Mouse (Mus musculus) bone marrow macrophage, adult 2 months (primary cell): ENCODE results near the gene Srms. TPM values are rescaled to one million over a fixed set of nuclear protein-coding genes. Genes with fewer than 3 reads are reported as not detected.

Source experiments
- H3K27ac ChIP-seq: 2 replicates; pipeline ENCODE4 v1.5.1; 2012; ENCODE audit warnings: low read depth, low read length; ENCODE audit not compliant: insufficient read depth
- H3K4me1 ChIP-seq: 2 replicates; pipeline ENCODE4 v1.6.1; 2012; ENCODE audit warnings: low read length; ENCODE audit not compliant: control insufficient read depth, insufficient read depth
- H3K4me3 ChIP-seq: 2 replicates; pipeline ENCODE4 v1.5.1; 2012; ENCODE audit warnings: mild to moderate bottlenecking, low read length, moderate library complexity; ENCODE audit not compliant: insufficient read depth
- CTCF ChIP-seq: IDR thresholded peaks from 2 replicates; pipeline ENCODE4 v1.5.1; 2012; ENCODE audit warnings: low read depth, mild to moderate bottlenecking, low read length, moderate library complexity
- POLR2A ChIP-seq: IDR thresholded peaks from 2 replicates; pipeline ENCODE4 v1.6.1; 2012; ENCODE audit warnings: mild to moderate bottlenecking, low read depth, low read length, borderline replicate concordance
- polyA plus RNA-seq: library from polyadenylated mRNA; stranded (reverse); fragments of >200 nt; gene quantifications from 2 replicates; pipeline ENCODE4 v1.2.4, GENCODE M21; 2012; ENCODE audit not compliant: missing spikeins, insufficient read depth, insufficient read length

Gene Srms
- polyA plus RNA-seq, 1 experiment = not detected

GRCm38 (mm10) chr2:181178015-181178414 lies 35.0 kb downstream of the Srms start:
- TF ChIP-seq CTCF (no peak), POLR2A (no peak)
- Histone ChIP-seq H3K4me1 (0 out of 2 replicates have a peak, but pooled peaks cover 4% of the 10 kb centered on the region), H3K27ac (no peak overlapping the region), H3K4me3 (no peak overlapping the region)

- no peak overlapping the region for H3K27ac ChIP-seq
- TF ChIP-seq POLR2A = no peak
- TF ChIP-seq CTCF = no peak
- no peak overlapping the region for H3K4me3 ChIP-seq
- 0 out of 2 replicates have a peak, but pooled peaks cover 4% of the 10 kb centered on the region for H3K4me1 ChIP-seq
These were observed 38.3 kb downstream of the Srms start for GRCm38 (mm10) chr2:181174646-181175045.

- TF ChIP-seq CTCF (no peak), POLR2A (no peak)
- H3K4me1 ChIP-seq = no peaks in the 10 kb centered on the region
- no peak overlapping the region for H3K4me3 ChIP-seq
- no peak overlapping the region for H3K27ac ChIP-seq
These were observed 46.5 kb downstream of the Srms start for GRCm38 (mm10) chr2:181166469-181166868.

- TF ChIP-seq CTCF (no peak), POLR2A (no peak)
- Histone ChIP-seq H3K4me1 (peaks cover 4% of the 10 kb centered on the region), H3K4me3 (no peak overlapping the region), H3K27ac (no peak overlapping the region)
These were observed 52.2 kb downstream of the Srms start for GRCm38 (mm10) chr2:181160821-181161220.

- Histone ChIP-seq H3K4me1 (peaks cover 4% of the 10 kb centered on the region), H3K4me3 (no peak overlapping the region), H3K27ac (no peak overlapping the region)
- TF ChIP-seq POLR2A (no peak), CTCF (no peak)
These were observed 53.2 kb downstream of the Srms start for GRCm38 (mm10) chr2:181159771-181160170.

GRCm38 (mm10) chr2:181159091-181159514 lies 53.9 kb downstream of the Srms start:
- Histone ChIP-seq H3K4me3 (no peak overlapping the region), H3K4me1 (peaks cover 4% of the 10 kb centered on the region), H3K27ac (no peak overlapping the region)
- TF ChIP-seq CTCF (no peak), POLR2A (no peak)

- no peak overlapping the region for H3K4me3 ChIP-seq
- no peak for TF ChIP-seq POLR2A
- peaks cover 4% of the 10 kb centered on the region for H3K4me1 ChIP-seq
- no peak overlapping the region for H3K27ac ChIP-seq
These were observed 54.5 kb downstream of the Srms start for GRCm38 (mm10) chr2:181158471-181158870.

GRCm38 (mm10) chr2:181157716-181158302 lies 55.2 kb downstream of the Srms start:
- TF ChIP-seq POLR2A (no peak), CTCF (no peak)
- peaks cover 4% of the 10 kb centered on the region for H3K4me1 ChIP-seq
- H3K4me3 ChIP-seq = no peak overlapping the region
- H3K27ac ChIP-seq = no peak overlapping the region

- peaks cover 4% of the 10 kb centered on the region for H3K4me1 ChIP-seq
- no peak overlapping the region for H3K4me3 ChIP-seq
- H3K27ac ChIP-seq = no peak overlapping the region
- TF ChIP-seq CTCF = no peak
- no peak for TF ChIP-seq POLR2A
These were observed 55.8 kb downstream of the Srms start for GRCm38 (mm10) chr2:181157180-181157579.

- Histone ChIP-seq H3K4me1 (peaks cover 4% of the 10 kb centered on the region), H3K27ac (no peak within 1 kb of the TSS), H3K4me3 (no peak within 1 kb of the TSS)
- TF ChIP-seq POLR2A = no peak
These were observed 56.5 kb downstream of the Srms start, which contains the start of gene Eef1a2 for GRCm38 (mm10) chr2:181156248-181157121. TSS of gene Eef1a2 (minus strand) at chr2:181157014.

GRCm38 (mm10) chr2:181155801-181156200 lies 57.2 kb downstream of the Srms start:
- peaks cover 4% of the 10 kb centered on the region for H3K4me1 ChIP-seq
- no peak overlapping the region for H3K4me3 ChIP-seq
- H3K27ac ChIP-seq = no peak overlapping the region
- TF ChIP-seq CTCF (no peak), POLR2A (no peak)

Other genes starting within 250 kb of the Srms start
- gene Arfgap1, start 246.0 kb downstream of the Srms start, polyA plus RNA-seq = 30.5 and 35.3 TPM in 2 replicates
- gene Col20a1, start 226.7 kb downstream of the Srms start, polyA plus RNA-seq = 1.5 and 1.9 TPM in 2 replicates
- gene Chrna4, start 169.6 kb downstream of the Srms start, polyA plus RNA-seq = not detected in 2 replicates
- gene Kcnq2, start 77.9 kb downstream of the Srms start, polyA plus RNA-seq = not detected in 2 replicates
- gene Eef1a2, start 56.2 kb downstream of the Srms start, polyA plus RNA-seq = 0.39 TPM in 1 of 2 replicates, not detected in the other
- 46.1 and 47.5 TPM in 2 replicates for gene Ppdpf, start 25.9 kb downstream of the Srms start, polyA plus RNA-seq
- gene Ptk6, start 10.4 kb downstream of the Srms start, polyA plus RNA-seq = not detected in 2 replicates
- not detected in 2 replicates for gene Fndc11, start 6.8 kb upstream of the Srms start, polyA plus RNA-seq
- gene Helz2, start 28.8 kb upstream of the Srms start, polyA plus RNA-seq = 11.2 and 13.3 TPM in 2 replicates
- gene Gmeb2, start 74.8 kb upstream of the Srms start, polyA plus RNA-seq = 11.4 and 16.4 TPM in 2 replicates
- not detected in 2 replicates for gene Stmn3, start 101.3 kb upstream of the Srms start, polyA plus RNA-seq
- 17.1 and 27.3 TPM in 2 replicates for gene Rtel1, start 106.6 kb upstream of the Srms start, polyA plus RNA-seq
- 18.7 and 22.5 TPM in 2 replicates for gene Zgpat, start 151.7 kb upstream of the Srms start, polyA plus RNA-seq
- gene Arfrp1, start 152.2 kb upstream of the Srms start, polyA plus RNA-seq = 41.3 and 47.7 TPM in 2 replicates
- 10.9 and 15.7 TPM in 2 replicates for gene Lime1, start 166.9 kb upstream of the Srms start, polyA plus RNA-seq
- 0.11 and 0.55 TPM in 2 replicates for gene Zbtb46, start 246.2 kb upstream of the Srms start, polyA plus RNA-seq